Mouse (Mus musculus): ENCODE results near the gene Acox1. TPM values are rescaled to one million over a fixed set of nuclear protein-coding genes. Genes with fewer than 3 reads are reported as not detected.

Acox1 gene
- total and polyA plus RNA-seq, 2 experiments = 720 to 994 TPM

GRCm38 (mm10) chr11:116216549-116216948 lies 17.7 kb upstream of the Acox1 start:
- Histone ChIP-seq H3K4me3 (ENCODE audit: insufficient read depth, low read depth, low read length) (no peak overlapping the region), H3K79me2 (ENCODE audit: control insufficient read depth, insufficient read depth, low read length) (no peaks in the 10 kb centered on the region)
- WGBS = 89% methylated on average over 11 of the region's 11 CpGs

GRCm38 (mm10) chr11:116215991-116216390 lies 17.1 kb upstream of the Acox1 start:
- Histone ChIP-seq H3K36me3 (ENCODE audit: control insufficient read depth, insufficient read depth, low read length) (no peaks in the 10 kb centered on the region), H3K4me3 (ENCODE audit: insufficient read depth, low read depth, low read length) (no peak overlapping the region), H3K27ac (replicated peaks; ENCODE audit: insufficient read depth, low read depth, low read length) (no peak overlapping the region), H3K9ac (ENCODE audit: low read depth, low read length) (no peak overlapping the region), H3K27me3 (ENCODE audit: control insufficient read depth, insufficient read depth, low read length) (no peaks in the 10 kb centered on the region), H3K79me2 (ENCODE audit: control insufficient read depth, insufficient read depth, low read length) (no peaks in the 10 kb centered on the region), H3K4me1 (ENCODE audit: control insufficient read depth, insufficient read depth, low read length) (peaks cover 25% of the 10 kb centered on the region)
- 95% methylated on average over 6 of the region's 6 CpGs for whole genome bisulfite sequencing
- no peak for DNase-seq (ENCODE audit: extremely low read depth, low read depth, low spot score)
- no peak for TF ChIP-seq CTCF (IDR thresholded peaks at IDR 0.05; ENCODE audit: low read depth, low read length)
- no peak for TF ChIP-seq POLR2A (IDR thresholded peaks at IDR 0.05; ENCODE audit: extremely low read depth, insufficient read depth, low read length)

More at GRCm38 (mm10) chr11:116216549-116216948, 17.7 kb upstream of the Acox1 start:
- Histone ChIP-seq H3K27me3 (ENCODE audit: control insufficient read depth, insufficient read depth, low read length) (no peaks in the 10 kb centered on the region), H3K36me3 (ENCODE audit: control insufficient read depth, insufficient read depth, low read length) (no peaks in the 10 kb centered on the region), H3K27ac (replicated peaks; ENCODE audit: insufficient read depth, low read depth, low read length) (no peak overlapping the region), H3K4me1 (ENCODE audit: control insufficient read depth, insufficient read depth, low read length) (peaks cover 22% of the 10 kb centered on the region), H3K9ac (ENCODE audit: low read depth, low read length) (no peak overlapping the region)
- TF ChIP-seq POLR2A (IDR thresholded peaks at IDR 0.05; ENCODE audit: extremely low read depth, insufficient read depth, low read length) (no peak), CTCF (IDR thresholded peaks at IDR 0.05; ENCODE audit: low read depth, low read length) (no peak)
- no peak for DNase-seq (ENCODE audit: extremely low read depth, low read depth, low spot score)

GRCm38 (mm10) chr11:116215181-116215580 lies 16.3 kb upstream of the Acox1 start:
- Histone ChIP-seq H3K9ac (ENCODE audit: low read depth, low read length) (no peak overlapping the region), H3K4me3 (ENCODE audit: insufficient read depth, low read depth, low read length) (no peak overlapping the region), H3K4me1 (ENCODE audit: control insufficient read depth, insufficient read depth, low read length) (peaks cover 31% of the 10 kb centered on the region), H3K27me3 (ENCODE audit: control insufficient read depth, insufficient read depth, low read length) (no peaks in the 10 kb centered on the region), H3K36me3 (ENCODE audit: control insufficient read depth, insufficient read depth, low read length) (no peaks in the 10 kb centered on the region), H3K79me2 (ENCODE audit: control insufficient read depth, insufficient read depth, low read length) (no peaks in the 10 kb centered on the region), H3K27ac (replicated peaks; ENCODE audit: insufficient read depth, low read depth, low read length) (no peak overlapping the region)
- TF ChIP-seq CTCF (IDR thresholded peaks at IDR 0.05; ENCODE audit: low read depth, low read length) = peak; percentile 67
- no peak for TF ChIP-seq POLR2A (IDR thresholded peaks at IDR 0.05; ENCODE audit: extremely low read depth, insufficient read depth, low read length)
- no peak for DNase-seq (ENCODE audit: extremely low read depth, low read depth, low spot score)
- 94% methylated on average over 7 of the region's 7 CpGs for WGBS

GRCm38 (mm10) chr11:116213877-116214510 lies 15.1 kb upstream of the Acox1 start:
- no peaks in the 10 kb centered on the region for H3K27me3 ChIP-seq (ENCODE audit: control insufficient read depth, insufficient read depth, low read length)
- no peaks in the 10 kb centered on the region for H3K36me3 ChIP-seq (ENCODE audit: control insufficient read depth, insufficient read depth, low read length)
- no peak overlapping the region for H3K4me3 ChIP-seq (ENCODE audit: insufficient read depth, low read depth, low read length)
- no peak overlapping the region for H3K27ac ChIP-seq (replicated peaks; ENCODE audit: insufficient read depth, low read depth, low read length)
- 87% methylated on average over 13 of the region's 13 CpGs for WGBS
- no peaks in the 10 kb centered on the region for H3K79me2 ChIP-seq (ENCODE audit: control insufficient read depth, insufficient read depth, low read length)
- H3K9ac ChIP-seq (ENCODE audit: low read depth, low read length) = no peak overlapping the region
- no peak for DNase-seq (ENCODE audit: extremely low read depth, low read depth, low spot score)
- TF ChIP-seq CTCF (IDR thresholded peaks at IDR 0.05; ENCODE audit: low read depth, low read length) (no peak), POLR2A (IDR thresholded peaks at IDR 0.05; ENCODE audit: extremely low read depth, insufficient read depth, low read length) (no peak)
- H3K4me1 ChIP-seq (ENCODE audit: control insufficient read depth, insufficient read depth, low read length) = peaks cover 29% of the 10 kb centered on the region

- Histone ChIP-seq H3K79me2 (ENCODE audit: control insufficient read depth, insufficient read depth, low read length) (no peaks in the 10 kb centered on the region), H3K4me3 (ENCODE audit: insufficient read depth, low read depth, low read length) (no peak overlapping the region), H3K36me3 (ENCODE audit: control insufficient read depth, insufficient read depth, low read length) (no peaks in the 10 kb centered on the region), H3K4me1 (ENCODE audit: control insufficient read depth, insufficient read depth, low read length) (peaks cover 22% of the 10 kb centered on the region), H3K9ac (ENCODE audit: low read depth, low read length) (no peak overlapping the region), H3K27ac (replicated peaks; ENCODE audit: insufficient read depth, low read depth, low read length) (peak overlapping the region; percentile 34; the same call in 1 of the 2 replicates), H3K27me3 (ENCODE audit: control insufficient read depth, insufficient read depth, low read length) (no peaks in the 10 kb centered on the region)
- DNase-seq (ENCODE audit: extremely low read depth, low read depth, low spot score) = peak; percentile 51
- WGBS = 44% methylated on average over 6 of the region's 6 CpGs
- TF ChIP-seq CTCF (IDR thresholded peaks at IDR 0.05; ENCODE audit: low read depth, low read length) (no peak), POLR2A (IDR thresholded peaks at IDR 0.05; ENCODE audit: extremely low read depth, insufficient read depth, low read length) (no peak)
Observed at GRCm38 (mm10) chr11:116212847-116213246, 14.0 kb upstream of the Acox1 start.

GRCm38 (mm10) chr11:116210696-116211095 lies 11.9 kb upstream of the Acox1 start:
- no peaks in the 10 kb centered on the region for H3K36me3 ChIP-seq (ENCODE audit: control insufficient read depth, insufficient read depth, low read length)
- TF ChIP-seq CTCF (IDR thresholded peaks at IDR 0.05; ENCODE audit: low read depth, low read length) (no peak), POLR2A (IDR thresholded peaks at IDR 0.05; ENCODE audit: extremely low read depth, insufficient read depth, low read length) (no peak)
- H3K4me3 ChIP-seq (ENCODE audit: insufficient read depth, low read depth, low read length) = no peak overlapping the region
- peak overlapping the region; percentile 29 for H3K9ac ChIP-seq (ENCODE audit: low read depth, low read length)
- peak; percentile 94 for DNase-seq (ENCODE audit: extremely low read depth, low read depth, low spot score)
- WGBS = 11% methylated on average over 5 of the region's 5 CpGs
- peaks cover 26% of the 10 kb centered on the region for H3K4me1 ChIP-seq (ENCODE audit: control insufficient read depth, insufficient read depth, low read length)
- H3K27me3 ChIP-seq (ENCODE audit: control insufficient read depth, insufficient read depth, low read length) = no peaks in the 10 kb centered on the region
- H3K27ac ChIP-seq (replicated peaks; ENCODE audit: insufficient read depth, low read depth, low read length) = peak overlapping the region; percentile 74
- no peaks in the 10 kb centered on the region for H3K79me2 ChIP-seq (ENCODE audit: control insufficient read depth, insufficient read depth, low read length)

All from liver, adult 2 months (tissue).